Mouse (Mus musculus) bone marrow, adult 2 months (tissue): Measurements from ENCODE around the gene Fes.

ENCODE experiments used
- CTCF ChIP-seq: fragments of 200-500 bp; IDR thresholded peaks from 2 replicates; pipeline ENCODE4 v1.5.1; 2011; ENCODE audit warnings: low read length, control low read depth; ENCODE audit not compliant: control insufficient read depth, insufficient read depth
- POLR2A ChIP-seq: fragments of 200-500 bp; IDR thresholded peaks from 2 replicates; pipeline ENCODE4 v1.6.1; 2011; ENCODE audit warnings: low read depth, mild to moderate bottlenecking, control low read depth, low read length, borderline replicate concordance; ENCODE audit not compliant: control insufficient read depth

DNA sequence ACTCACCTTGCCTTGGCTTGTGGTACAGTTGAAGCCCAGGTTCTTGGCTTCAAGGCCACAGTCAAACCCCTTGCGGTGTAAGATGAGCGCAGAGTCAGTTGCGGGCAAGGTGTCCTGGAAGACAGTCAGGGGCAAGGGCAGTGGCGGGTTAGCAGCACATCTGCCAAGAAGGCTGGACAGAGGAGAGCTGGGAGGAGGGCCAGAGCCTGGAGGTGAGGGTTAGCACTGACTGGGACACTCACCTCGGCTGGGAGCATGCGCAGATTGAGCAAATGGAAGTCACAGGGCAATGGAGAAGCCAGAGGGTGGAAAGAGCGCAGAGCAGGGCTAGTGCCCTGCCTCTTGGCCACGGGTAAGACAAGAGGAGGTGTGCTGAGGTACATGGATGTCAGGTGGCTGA lies 34.8 kb downstream of the Fes start:
- TF ChIP-seq CTCF (no peak), POLR2A (no peak)
